Mouse (Mus musculus) G1E (cell line): ENCODE measurements at regions not wholly inside any gene's neighbourhood (a gene's known extent, or its start where the extent isn't known, plus 50 kb on each side); places are given as distances from the start of the nearest gene placed in this dataset.

Source experiments
- ATAC-seq: 2 replicates; pipeline ENCODE4 v1.8.0; 2016; ENCODE audit warnings: mild to moderate bottlenecking; ENCODE audit not compliant: insufficient number of reproducible peaks, poor library complexity, low FRiP score, severe bottlenecking; ENCODE audit errors: extremely low read depth
- DNase-seq: peaks from one replicate; pipeline ENCODE4 v3.0.0; 2012; ENCODE audit warnings: low spot score
- H3K27me3 ChIP-seq: 2 replicates; pipeline ENCODE4 v1.6.1; 2012; ENCODE audit warnings: mild to moderate bottlenecking, low read length, inconsistent platforms; ENCODE audit not compliant: insufficient read depth
- H3K36me3 ChIP-seq: replicated peaks from 2 replicates; pipeline ENCODE3; 2012; ENCODE audit warnings: mild to moderate bottlenecking, inconsistent platforms
- H3K4me1 ChIP-seq: 2 replicates; pipeline ENCODE4 v1.6.1; 2012; ENCODE audit warnings: low read depth, low read length, inconsistent platforms, mixed read lengths; ENCODE audit not compliant: insufficient read depth
- H3K4me3 ChIP-seq: 2 replicates; pipeline ENCODE4 v1.5.1; 2012; ENCODE audit warnings: low read depth, mild to moderate bottlenecking, inconsistent platforms, low read length, moderate library complexity, mixed read lengths
- H3K9me3 ChIP-seq: replicated peaks from 2 replicates; pipeline ENCODE4 v1.6.1; 2012; ENCODE audit warnings: inconsistent platforms
- CTCF ChIP-seq: IDR thresholded peaks from 2 replicates; pipeline ENCODE4 v1.5.1; 2012; ENCODE audit warnings: low read depth, low read length, inconsistent platforms, mixed read lengths
- GATA1 ChIP-seq: IDR thresholded peaks from 2 replicates; pipeline ENCODE4 v1.6.1; 2012; ENCODE audit warnings: borderline replicate concordance, low read length, inconsistent platforms, mixed read lengths
- GATA2 ChIP-seq: IDR thresholded peaks from 2 replicates; pipeline ENCODE4 v1.6.1; 2012; ENCODE audit warnings: low read depth, low read length, inconsistent platforms, borderline replicate concordance
- POLR2AphosphoS5 ChIP-seq: IDR thresholded peaks from 2 replicates; pipeline ENCODE4 v1.6.1; 2012; ENCODE audit warnings: low read depth, low read length, inconsistent platforms; ENCODE audit not compliant: insufficient replicate concordance
- TAL1 ChIP-seq: conservative IDR thresholded peaks from 2 replicates; pipeline ENCODE4 v1.6.1; 2012; ENCODE audit warnings: low read depth, low read length, inconsistent platforms, mixed read lengths

GRCm38 (mm10) chr10:19434661-19435060 lies 78.3 kb downstream of the Olig3 start:
- no peak overlapping the region for H3K4me3 ChIP-seq
- H3K36me3 ChIP-seq = no peaks in the 10 kb centered on the region
- TF ChIP-seq TAL1 = no peak
- no peak for TF ChIP-seq POLR2AphosphoS5
- TF ChIP-seq GATA2 = no peak
- TF ChIP-seq GATA1 = no peak
- TF ChIP-seq CTCF = no peak
- ATAC-seq (no peak), DNase-seq (no peak)
- H3K27me3 ChIP-seq = no peaks in the 10 kb centered on the region
- no peaks in the 10 kb centered on the region for H3K4me1 ChIP-seq
- H3K9me3 ChIP-seq = no peaks in the 10 kb centered on the region

- H3K4me3 ChIP-seq = no peak overlapping the region
Measured at GRCm38 (mm10) chr10:19441807-19442206, 85.5 kb downstream of the Olig3 start.

GRCm38 (mm10) chr10:19443516-19443915 lies 87.2 kb downstream of the Olig3 start:
- Histone ChIP-seq H3K4me1 (no peaks in the 10 kb centered on the region), H3K27me3 (peaks cover 3% of the 10 kb centered on the region), H3K36me3 (no peaks in the 10 kb centered on the region), H3K4me3 (no peak overlapping the region), H3K9me3 (no peaks in the 10 kb centered on the region)
- ATAC-seq = no peak
- no peak for DNase-seq
- TF ChIP-seq POLR2AphosphoS5 (no peak), CTCF (no peak), GATA2 (no peak), GATA1 (no peak), TAL1 (no peak)

More at GRCm38 (mm10) chr10:19441807-19442206, 85.5 kb downstream of the Olig3 start:
- peaks cover 3% of the 10 kb centered on the region for H3K27me3 ChIP-seq
- H3K36me3 ChIP-seq = no peaks in the 10 kb centered on the region
- no peaks in the 10 kb centered on the region for H3K9me3 ChIP-seq
- ATAC-seq = no peak
- TF ChIP-seq CTCF (no peak), TAL1 (no peak), POLR2AphosphoS5 (no peak), GATA1 (no peak), GATA2 (no peak)
- no peak for DNase-seq
- H3K4me1 ChIP-seq = no peaks in the 10 kb centered on the region

GRCm38 (mm10) chr10:19448838-19449559 lies 92.7 kb downstream of the Olig3 start:
- ATAC-seq (no peak), DNase-seq (no peak)
- Histone ChIP-seq H3K4me3 (no peak overlapping the region), H3K4me1 (no peaks in the 10 kb centered on the region), H3K9me3 (no peaks in the 10 kb centered on the region), H3K27me3 (no peaks in the 10 kb centered on the region), H3K36me3 (no peaks in the 10 kb centered on the region)
- TF ChIP-seq GATA1 = no peak
- TF ChIP-seq POLR2AphosphoS5 = no peak
- TF ChIP-seq GATA2 = no peak
- no peak for TF ChIP-seq TAL1
- no peak for TF ChIP-seq CTCF

GRCm38 (mm10) chr10:19459053-19459452 lies 102.7 kb downstream of the Olig3 start:
- TF ChIP-seq POLR2AphosphoS5 (no peak), CTCF (no peak), TAL1 (no peak), GATA1 (no peak), GATA2 (no peak)
- H3K36me3 ChIP-seq = no peaks in the 10 kb centered on the region
- H3K9me3 ChIP-seq = no peaks in the 10 kb centered on the region
- no peak overlapping the region for H3K4me3 ChIP-seq
- no peak for DNase-seq
- ATAC-seq = no peak
- H3K4me1 ChIP-seq = no peaks in the 10 kb centered on the region
- H3K27me3 ChIP-seq = peaks cover 4% of the 10 kb centered on the region; the same call in 1 of the 2 replicates

GRCm38 (mm10) chr10:19459709-19460108 lies 103.4 kb downstream of the Olig3 start:
- TF ChIP-seq CTCF = no peak
- no peak for TF ChIP-seq TAL1
- TF ChIP-seq GATA1 = no peak
- no peak for TF ChIP-seq POLR2AphosphoS5
- TF ChIP-seq GATA2 = no peak
- Histone ChIP-seq H3K36me3 (no peaks in the 10 kb centered on the region), H3K4me3 (no peak overlapping the region), H3K4me1 (no peaks in the 10 kb centered on the region), H3K27me3 (peaks cover 4% of the 10 kb centered on the region; the same call in 1 of the 2 replicates), H3K9me3 (no peaks in the 10 kb centered on the region)
- DNase-seq = no peak
- no peak for ATAC-seq

GRCm38 (mm10) chr10:19460164-19460563 lies 103.8 kb downstream of the Olig3 start:
- Histone ChIP-seq H3K36me3 (no peaks in the 10 kb centered on the region), H3K27me3 (peaks cover 4% of the 10 kb centered on the region; the same call in 1 of the 2 replicates), H3K4me3 (no peak overlapping the region), H3K4me1 (no peaks in the 10 kb centered on the region), H3K9me3 (no peaks in the 10 kb centered on the region)
- ATAC-seq (no peak), DNase-seq (no peak)
- TF ChIP-seq POLR2AphosphoS5 = no peak
- no peak for TF ChIP-seq TAL1
- no peak for TF ChIP-seq GATA1
- TF ChIP-seq CTCF = no peak
- TF ChIP-seq GATA2 = no peak
